Mouse (Mus musculus) retina, adult 2 months (tissue): Measurements from ENCODE around the gene Etnk2.
"Not testable (repeated sequence)": the region's sequence is repeated elsewhere in the genome, so short reads cannot be mapped to it uniquely, and the experiment has no call there.

ENCODE experiments used
- DNase-seq: peaks from one replicate; pipeline ENCODE4 v3.0.0-alpha.2; 2012; ENCODE audit warnings: low read depth, low spot score

The Etnk2 gene

GRCm38 (mm10) chr1:133363276-133364021 is at the start of gene Etnk2:
TSS of gene Etnk2 (plus strand) at chr1:133363572.
- DNase-seq = no peak

GRCm38 (mm10) chr1:133314364-133314763 is 49.0 kb upstream of the Etnk2 start:
- DNase-seq = no peak

DNA sequence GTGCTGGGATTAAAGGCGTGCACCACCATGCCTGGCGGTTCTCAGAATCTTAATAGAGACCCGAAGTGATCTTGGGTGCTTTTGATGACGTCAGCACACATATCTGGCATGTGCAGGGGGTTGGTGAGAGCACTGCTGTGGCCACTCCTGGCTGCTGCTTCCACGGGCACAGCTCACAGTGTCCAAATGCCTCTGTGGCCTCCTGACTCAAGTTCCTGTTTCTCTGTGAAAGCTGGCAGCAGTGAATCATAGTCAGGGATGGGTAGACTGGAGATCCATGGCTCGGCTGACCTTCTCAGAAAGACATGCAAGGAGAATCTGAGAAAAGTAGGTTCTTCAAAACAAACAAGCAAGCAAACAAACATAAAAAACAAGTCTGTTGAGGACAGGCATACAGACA is 47.6 kb upstream of the Etnk2 start:
- no peak for DNase-seq

DNA sequence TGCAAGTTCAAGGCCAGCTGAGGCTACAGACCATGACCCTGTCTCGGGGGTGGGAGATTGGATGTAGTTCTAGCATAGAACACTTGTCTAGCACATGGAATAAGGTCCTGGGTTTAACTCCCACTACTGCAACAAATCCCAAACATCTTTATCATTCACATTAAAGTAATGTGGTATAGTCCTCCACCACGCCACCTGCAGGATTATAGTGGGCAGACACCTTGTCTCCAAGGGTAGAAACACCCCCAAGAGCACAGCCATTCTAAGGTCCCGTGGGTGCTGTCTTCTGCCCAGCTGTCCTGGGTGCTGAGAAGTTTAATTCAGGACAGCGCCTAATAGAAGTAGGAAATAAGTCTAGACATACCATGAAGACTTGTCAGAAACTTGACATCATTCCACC is 46.8 kb upstream of the Etnk2 start:
- DNase-seq = no peak

DNA sequence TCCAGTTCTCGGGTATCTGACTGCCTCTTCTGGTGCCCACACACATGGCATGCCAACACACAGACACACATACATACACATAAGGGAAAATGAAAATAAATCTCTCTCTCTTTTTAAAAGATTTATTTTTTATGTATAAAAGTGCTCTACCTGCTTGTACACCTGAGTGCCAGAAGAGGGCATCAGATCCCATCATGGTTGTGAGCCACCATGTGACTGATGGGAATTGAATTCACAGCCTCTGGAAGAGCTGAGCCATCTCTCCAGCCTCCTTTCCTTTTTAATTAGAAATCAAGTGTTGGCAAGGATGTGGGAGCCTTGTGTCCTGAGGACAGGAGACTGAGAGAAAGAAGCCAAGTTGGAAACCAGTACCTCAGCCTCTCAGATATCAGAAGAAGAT is 46.2 kb upstream of the Etnk2 start:
- no peak for DNase-seq

GRCm38 (mm10) chr1:133321267-133321925 is 42.0 kb upstream of the Etnk2 start, which contains the start of gene Kiss1:
TSS of gene Kiss1 (plus strand) at chr1:133321875.
- DNase-seq = no peak

GRCm38 (mm10) chr1:133323333-133323732 is 40.0 kb upstream of the Etnk2 start:
- no peak for DNase-seq

DNA sequence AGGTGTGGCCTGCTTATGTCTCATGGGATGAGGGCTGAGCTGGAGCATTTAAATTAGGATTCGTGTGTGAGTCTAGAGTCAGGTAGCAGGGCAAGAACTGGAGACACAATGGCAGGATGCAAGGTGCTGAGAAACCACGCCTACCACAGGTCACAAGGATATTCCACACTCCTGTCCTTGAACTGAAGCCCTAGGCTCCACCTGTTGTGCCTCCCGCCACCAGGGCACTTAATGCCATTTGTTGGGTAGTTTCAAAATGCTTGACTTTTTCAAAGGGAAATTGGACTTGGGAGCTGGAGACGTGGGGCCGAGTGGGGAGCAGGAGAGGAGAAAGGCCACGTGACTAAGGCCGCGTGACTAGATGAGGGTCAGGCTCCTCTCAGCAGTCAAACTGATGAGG is 37.4 kb upstream of the Etnk2 start:
- DNase-seq = no peak

GRCm38 (mm10) chr1:133327094-133327493 is 36.3 kb upstream of the Etnk2 start:
- no peak for DNase-seq

- DNase-seq = no peak
These were observed 35.0 kb upstream of the Etnk2 start for GRCm38 (mm10) chr1:133328299-133328795.

DNA sequence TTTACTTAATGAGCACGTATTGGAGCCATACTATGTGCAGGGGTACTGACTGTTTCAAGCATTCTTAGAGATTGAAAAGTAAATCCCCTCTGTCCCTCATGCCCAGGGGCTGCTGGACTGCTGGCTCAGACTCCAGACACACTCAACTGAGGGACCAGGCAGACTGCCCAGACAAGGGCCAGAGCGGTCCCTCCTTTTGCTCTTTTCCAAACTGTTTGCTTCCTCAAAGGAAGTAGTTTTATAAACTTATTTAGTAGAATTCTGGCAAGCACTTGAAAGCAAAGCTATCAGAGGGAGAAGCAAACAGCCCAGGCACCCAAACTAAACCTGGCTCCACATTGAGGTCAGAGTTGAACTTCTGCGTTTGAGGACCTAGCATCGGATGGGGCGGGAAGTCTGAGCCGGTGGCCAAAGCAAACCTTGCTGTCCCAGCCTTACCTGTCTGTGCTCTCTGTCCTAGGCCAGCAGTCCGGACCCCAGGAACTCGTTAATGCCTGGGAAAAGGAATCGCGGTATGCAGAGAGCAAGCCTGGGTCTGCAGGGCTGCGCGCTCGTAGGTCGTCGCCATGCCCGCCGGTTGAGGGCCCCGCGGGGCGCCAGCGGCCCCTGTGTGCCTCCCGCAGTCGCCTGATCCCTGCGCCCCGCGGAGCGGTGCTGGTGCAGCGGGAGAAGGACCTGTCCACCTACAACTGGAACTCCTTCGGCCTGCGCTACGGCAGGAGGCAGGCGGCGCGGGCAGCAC is 34.3 kb upstream of the Etnk2 start:
- DNase-seq = no peak

GRCm38 (mm10) chr1:133329638-133329964 is 33.8 kb upstream of the Etnk2 start:
- no peak for DNase-seq

DNA sequence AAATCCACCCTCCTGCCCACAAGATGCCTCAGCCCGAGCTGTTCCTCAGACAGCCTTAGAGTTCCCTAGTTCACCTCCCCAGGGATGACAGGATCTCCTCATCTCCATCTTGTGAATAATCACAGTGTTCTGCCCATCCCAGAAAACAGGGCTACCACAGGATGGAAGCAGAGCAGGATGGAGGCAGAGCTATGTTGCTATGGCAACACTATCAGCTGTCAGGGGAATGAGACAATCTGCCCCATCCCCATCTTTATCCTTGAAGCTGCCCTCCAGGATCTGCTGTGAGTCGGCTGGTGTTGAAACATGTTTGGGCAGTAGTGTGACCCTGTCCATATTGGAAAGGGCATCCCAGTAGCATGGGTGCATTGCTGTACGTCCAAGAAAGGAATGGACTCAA is 32.2 kb upstream of the Etnk2 start:
- no peak for DNase-seq

DNA sequence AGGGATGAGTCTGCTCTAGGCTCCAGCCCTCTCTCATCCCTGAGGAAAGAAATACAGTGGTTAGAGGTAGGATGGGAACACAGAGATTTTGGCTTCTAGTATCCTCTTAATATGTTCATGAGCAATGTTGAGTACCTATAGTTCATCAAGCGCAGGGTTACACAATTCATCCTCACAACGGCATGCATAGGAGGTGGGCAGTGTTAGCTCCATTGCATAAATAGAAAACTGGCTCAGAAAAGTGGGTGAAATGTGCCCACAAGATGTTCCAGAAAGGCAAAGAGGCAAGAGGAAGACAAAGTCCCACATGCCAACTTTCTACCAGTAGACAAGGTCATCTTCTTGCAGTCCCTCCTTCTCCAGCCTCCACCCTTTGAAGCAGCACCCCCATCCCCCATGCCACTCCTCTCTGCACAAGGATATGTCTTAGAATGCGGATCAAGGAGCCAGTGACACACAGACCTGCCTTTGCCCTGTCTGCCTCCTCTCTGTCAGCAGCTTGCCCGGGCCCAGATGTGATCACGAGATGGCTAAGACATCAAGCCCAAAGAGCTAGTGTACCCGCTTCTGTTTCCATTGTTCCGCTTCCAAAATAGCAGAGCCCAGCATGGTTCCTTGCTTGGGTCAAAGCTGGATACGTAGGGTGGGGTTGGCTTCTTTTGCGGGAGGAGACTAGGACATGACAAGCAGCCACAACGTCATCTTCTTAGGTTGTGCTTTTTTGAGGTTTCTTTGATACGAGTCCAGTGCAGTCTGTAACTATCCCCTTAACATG is 30.5 kb upstream of the Etnk2 start:
- no peak for DNase-seq

DNA sequence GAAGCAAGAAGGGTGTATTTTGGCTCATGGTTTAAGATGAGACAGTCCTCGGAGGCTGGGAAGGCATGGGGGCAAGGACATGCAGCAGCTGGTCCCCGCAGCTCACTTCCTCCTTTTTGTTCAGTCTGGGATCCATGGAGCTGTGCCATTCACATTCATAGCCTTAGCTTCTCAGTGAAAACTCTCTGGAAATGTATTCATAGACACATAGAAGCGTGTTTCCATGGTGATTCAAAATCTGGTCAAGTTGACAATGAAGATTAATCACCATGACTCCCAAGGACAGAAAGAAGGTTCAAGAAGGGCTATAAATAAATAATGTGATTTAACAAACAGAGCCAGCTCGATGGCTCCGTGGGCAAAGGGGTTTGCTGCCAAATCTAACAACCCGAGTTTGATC is 29.4 kb upstream of the Etnk2 start:
- DNase-seq = no peak

GRCm38 (mm10) chr1:133340403-133340802 is 23.0 kb upstream of the Etnk2 start:
- DNase-seq = not testable (repeated sequence)

GRCm38 (mm10) chr1:133344357-133344756 is 19.0 kb upstream of the Etnk2 start:
- no peak for DNase-seq

- DNase-seq = no peak
These were observed 16.8 kb upstream of the Etnk2 start for GRCm38 (mm10) chr1:133346531-133346930.

DNA sequence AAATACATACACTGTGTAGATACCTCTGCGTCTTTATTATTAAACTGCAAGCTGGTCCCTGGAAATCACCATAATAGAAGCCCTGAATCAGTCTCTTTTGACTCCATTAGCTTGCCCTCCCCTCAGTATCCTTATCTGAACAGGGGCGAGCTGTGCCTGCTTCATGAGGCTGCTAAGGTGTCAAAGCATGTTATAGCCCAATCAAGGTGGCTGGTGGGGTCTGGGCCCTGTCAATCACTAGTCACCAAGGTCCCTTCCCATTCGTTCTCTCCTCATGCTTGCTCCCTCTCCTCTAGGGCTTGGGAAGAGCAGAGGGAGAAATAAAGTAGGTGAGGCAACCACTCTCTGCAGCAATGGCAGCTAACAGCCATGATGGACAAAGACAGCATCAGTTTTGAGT is 16.1 kb upstream of the Etnk2 start:
- no peak for DNase-seq

- no peak for DNase-seq
These were observed 15.5 kb upstream of the Etnk2 start for GRCm38 (mm10) chr1:133347693-133348520.

DNA sequence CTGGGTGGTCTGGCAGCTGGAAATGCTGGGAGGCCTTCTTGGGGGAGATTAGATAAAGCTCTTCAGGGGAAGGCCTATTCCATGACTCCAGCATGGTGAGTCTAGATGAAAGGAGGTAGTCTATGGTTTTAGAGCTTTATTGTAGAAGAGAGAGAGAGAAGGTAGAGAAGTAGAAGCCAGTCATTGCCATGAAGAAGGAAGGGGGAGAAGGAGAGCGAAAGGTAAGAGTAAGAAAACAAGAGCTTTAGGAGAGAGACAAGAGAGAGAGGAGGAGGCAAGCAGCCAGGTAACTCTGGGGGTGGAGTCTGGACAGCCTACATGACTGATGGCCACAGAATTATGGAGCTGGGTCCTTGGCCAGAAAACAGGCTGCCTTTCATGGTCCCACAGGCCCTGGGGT is 13.2 kb upstream of the Etnk2 start, which contains the start of gene Ren1:
Gene Ren1 (plus strand): TSS at position 301 of the 400 bp plus-strand sequence.
- DNase-seq = no peak
